Mouse (Mus musculus) erythroblast, adult 5-6 weeks (primary cell): ENCODE measurements around the gene Zer1. TPM values are rescaled to one million over a fixed set of nuclear protein-coding genes. Genes with fewer than 3 reads are reported as not detected.
A peak's percentile ranks its signal among the peaks of the same experiment; 100 is the strongest.
"Not testable (repeated sequence)": the region's sequence is repeated elsewhere in the genome, so short reads cannot be mapped to it uniquely, and the experiment has no call there.

Source experiments
- ATAC-seq: replicated peaks from 2 replicates; pipeline ENCODE4 v1.8.0; 2016; ENCODE audit warnings: moderate number of reproducible peaks, mild to moderate bottlenecking, moderate TSS enrichment, inconsistent platforms; ENCODE audit not compliant: poor library complexity, low FRiP score, severe bottlenecking
- total RNA-seq, 2 experiments: library from RNA; stranded (forward) in 1 of 2; stranded (reverse) in 1 of 2; fragments of 150-400 nt in 1 of 2; fragments of 200-764, 138-1000 nt in 1 of 2; gene quantifications; 2 replicates each; pipeline versions ENCODE4 v1.2.3 to v1.2.4; 2015 to 2017; ENCODE audit warnings: low replicate concordance in 2 of 2

Gene Zer1
- total RNA-seq, 2 experiments from 2014 or later: 10.2 to 17.0 TPM

- no peak for ATAC-seq
Measured at GRCm38 (mm10) chr2:30058418-30058817, 66.0 kb downstream of the Zer1 start.

GRCm38 (mm10) chr2:30057223-30057904 is 67.0 kb downstream of the Zer1 start, which contains the start of gene Set:
Gene Set, plus strand, starts transcription at chr2:30057378.
- peak; percentile 67 for ATAC-seq

GRCm38 (mm10) chr2:30056736-30057135 is 67.6 kb downstream of the Zer1 start:
- ATAC-seq: no peak

- not testable (repeated sequence) for ATAC-seq
Measured at GRCm38 (mm10) chr2:30055310-30055709, 69.1 kb downstream of the Zer1 start.

GRCm38 (mm10) chr2:30051992-30052761 is 72.2 kb downstream of the Zer1 start:
- ATAC-seq: no peak

- no peak for ATAC-seq
Measured at GRCm38 (mm10) chr2:30049831-30050230, 74.6 kb downstream of the Zer1 start.

- ATAC-seq: peak; percentile 98
Measured at GRCm38 (mm10) chr2:30048699-30049388, 75.5 kb downstream of the Zer1 start, which contains the start of gene Wdr34. Gene Wdr34, minus strand, starts transcription at chr2:30048881.

- no peak for ATAC-seq
Measured at GRCm38 (mm10) chr2:30048101-30048501, 76.3 kb downstream of the Zer1 start.

Other genes with a start within 250 kb of the Zer1 start
- gene Odf2, start 235.4 kb downstream of the Zer1 start, total RNA-seq (2015; ENCODE audit: low replicate concordance): 25.2 and 25.9 TPM in 2 replicates
- 51.4 and 68.7 TPM in 2 replicates for gene Odf2, start 235.4 kb downstream of the Zer1 start, total RNA-seq (2017; ENCODE audit: low replicate concordance)
- gene Gle1, start 189.2 kb downstream of the Zer1 start, total RNA-seq (2015; ENCODE audit: low replicate concordance): 3.5 and 12.1 TPM in 2 replicates
- 16.0 and 23.0 TPM in 2 replicates for gene Gle1, start 189.2 kb downstream of the Zer1 start, total RNA-seq (2017; ENCODE audit: low replicate concordance)
- gene Sptan1, start 159.0 kb downstream of the Zer1 start, total RNA-seq (2015; ENCODE audit: low replicate concordance): 16.5 TPM in 2 replicates
- gene Sptan1, start 159.0 kb downstream of the Zer1 start, total RNA-seq (2017; ENCODE audit: low replicate concordance): 18.1 and 21.6 TPM in 2 replicates
- gene Wdr34, start 75.7 kb downstream of the Zer1 start, total RNA-seq (2015; ENCODE audit: low replicate concordance): 3.5 and 4.6 TPM in 2 replicates
- 0.09 and 0.84 TPM in 2 replicates for gene Wdr34, start 75.7 kb downstream of the Zer1 start, total RNA-seq (2017; ENCODE audit: low replicate concordance)
- 50.0 and 56.0 TPM in 2 replicates for gene Set, start 67.2 kb downstream of the Zer1 start, total RNA-seq (2015; ENCODE audit: low replicate concordance)
- 143 and 233 TPM in 2 replicates for gene Set, start 67.2 kb downstream of the Zer1 start, total RNA-seq (2017; ENCODE audit: low replicate concordance)
- gene Pkn3, start 46.9 kb downstream of the Zer1 start, total RNA-seq (2015; ENCODE audit: low replicate concordance): 0.63 and 13.3 TPM in 2 replicates
- gene Pkn3, start 46.9 kb downstream of the Zer1 start, total RNA-seq (2017; ENCODE audit: low replicate concordance): 0.68 and 3.3 TPM in 2 replicates
- gene Zdhhc12, start 30.9 kb downstream of the Zer1 start, total RNA-seq (2015; ENCODE audit: low replicate concordance): 7.9 TPM in 1 of 2 replicates, not detected in the other
- 0.85 and 2.9 TPM in 2 replicates for gene Zdhhc12, start 30.9 kb downstream of the Zer1 start, total RNA-seq (2017; ENCODE audit: low replicate concordance)
- gene Tbc1d13, start 9.2 kb upstream of the Zer1 start, total RNA-seq (2015; ENCODE audit: low replicate concordance): 20.0 and 20.3 TPM in 2 replicates
- gene Tbc1d13, start 9.2 kb upstream of the Zer1 start, total RNA-seq (2017; ENCODE audit: low replicate concordance): 8.6 and 9.9 TPM in 2 replicates
- 2.7 TPM in 1 of 2 replicates, not detected in the other for gene Endog, start 46.9 kb upstream of the Zer1 start, total RNA-seq (2015; ENCODE audit: low replicate concordance)
- 2.2 and 3.0 TPM in 2 replicates for gene Endog, start 46.9 kb upstream of the Zer1 start, total RNA-seq (2017; ENCODE audit: low replicate concordance)
- gene Spout1, start 53.9 kb upstream of the Zer1 start, total RNA-seq (2015; ENCODE audit: low replicate concordance): 0.58 and 6.7 TPM in 2 replicates
- gene Spout1, start 53.9 kb upstream of the Zer1 start, total RNA-seq (2017; ENCODE audit: low replicate concordance): 5.2 and 8.7 TPM in 2 replicates
- 0.42 and 2.9 TPM in 2 replicates for gene Kyat1, start 81.3 kb upstream of the Zer1 start, total RNA-seq (2015; ENCODE audit: low replicate concordance)
- gene Kyat1, start 81.3 kb upstream of the Zer1 start, total RNA-seq (2017; ENCODE audit: low replicate concordance): 0.84 and 1.8 TPM in 2 replicates
- 7.9 TPM in 2 replicates for gene Lrrc8a, start 113.1 kb upstream of the Zer1 start, total RNA-seq (2015; ENCODE audit: low replicate concordance)
- 7.1 and 8.3 TPM in 2 replicates for gene Lrrc8a, start 113.1 kb upstream of the Zer1 start, total RNA-seq (2017; ENCODE audit: low replicate concordance)
- not detected in 2 replicates for gene Gm28035, start 116.0 kb upstream of the Zer1 start, total RNA-seq (2015; ENCODE audit: low replicate concordance)
- not detected in 2 replicates for gene Gm28035, start 116.0 kb upstream of the Zer1 start, total RNA-seq (2017; ENCODE audit: low replicate concordance)
- gene Phyhd1, start 141.6 kb upstream of the Zer1 start, total RNA-seq (2015; ENCODE audit: low replicate concordance): 2.7 TPM in 1 of 2 replicates, not detected in the other
- gene Phyhd1, start 141.6 kb upstream of the Zer1 start, total RNA-seq (2017; ENCODE audit: low replicate concordance): 1.3 and 5.6 TPM in 2 replicates
- not detected in 2 replicates for gene Gm28038, start 156.5 kb upstream of the Zer1 start, total RNA-seq (2015; ENCODE audit: low replicate concordance)
- gene Gm28038, start 156.5 kb upstream of the Zer1 start, total RNA-seq (2017; ENCODE audit: low replicate concordance): not detected in 2 replicates
- 1.2 and 1.7 TPM in 2 replicates for gene Dolk, start 161.7 kb upstream of the Zer1 start, total RNA-seq (2015; ENCODE audit: low replicate concordance)
- gene Dolk, start 161.7 kb upstream of the Zer1 start, total RNA-seq (2017; ENCODE audit: low replicate concordance): 2.8 and 3.0 TPM in 2 replicates
- 14.8 and 22.5 TPM in 2 replicates for gene Nup188, start 161.8 kb upstream of the Zer1 start, total RNA-seq (2015; ENCODE audit: low replicate concordance)
- 5.1 and 7.0 TPM in 2 replicates for gene Nup188, start 161.8 kb upstream of the Zer1 start, total RNA-seq (2017; ENCODE audit: low replicate concordance)
- gene Sh3glb2, start 234.8 kb upstream of the Zer1 start, total RNA-seq (2015; ENCODE audit: low replicate concordance): 5.2 and 7.3 TPM in 2 replicates
- gene Sh3glb2, start 234.8 kb upstream of the Zer1 start, total RNA-seq (2017; ENCODE audit: low replicate concordance): 7.4 and 9.3 TPM in 2 replicates
- gene Miga2, start 239.6 kb upstream of the Zer1 start, total RNA-seq (2015; ENCODE audit: low replicate concordance): 0.84 and 1.5 TPM in 2 replicates
- 4.7 and 5.8 TPM in 2 replicates for gene Miga2, start 239.6 kb upstream of the Zer1 start, total RNA-seq (2017; ENCODE audit: low replicate concordance)